Mouse (Mus musculus): ENCODE measurements around the gene Vav2. TPM values are rescaled to one million over a fixed set of nuclear protein-coding genes. Genes with fewer than 3 reads are reported as not detected.
A peak's percentile ranks its signal among the peaks of the same experiment; 100 is the strongest.

The Vav2 gene
- 5.9 and 8.0 TPM in 2 replicates for total RNA-seq (2015)
- total RNA-seq (2017): 11.0 and 11.5 TPM in 2 replicates

DNA sequence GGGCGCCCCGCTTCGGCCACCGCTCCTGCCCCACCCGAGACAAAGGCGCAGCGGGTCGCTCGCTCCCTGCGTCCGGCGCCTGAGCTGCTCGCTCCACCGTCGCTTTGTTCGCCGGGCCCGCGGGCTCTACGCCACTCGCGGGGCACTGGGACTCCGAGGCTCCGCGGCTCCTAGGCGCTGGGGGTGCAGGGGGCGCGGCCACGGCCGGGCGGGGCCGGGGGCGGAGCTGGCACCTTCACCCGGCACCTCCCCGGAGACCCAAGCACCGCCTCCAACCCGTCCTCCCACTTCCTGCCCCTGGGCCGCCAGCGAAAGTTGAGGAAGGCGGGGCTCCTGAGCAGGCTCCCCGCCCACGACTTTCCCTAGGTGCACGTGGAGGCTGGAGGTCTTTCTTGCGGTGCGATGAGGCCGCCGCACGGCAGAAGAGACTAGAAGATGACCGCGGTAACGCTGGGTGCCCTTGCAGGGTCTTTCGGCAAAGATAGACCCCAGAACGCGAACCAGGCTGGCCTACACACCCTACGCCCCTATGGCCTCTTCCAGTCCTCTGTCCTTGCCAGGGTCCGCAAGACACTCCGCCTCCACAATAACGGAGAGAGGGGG is at the start of gene Vav2:
Gene Vav2 (minus strand): TSS at position 179 of the 603 bp plus-strand sequence.
- peak; percentile 97 for ATAC-seq (ENCODE audit: poor library complexity, severe bottlenecking)

- peak; percentile 91 for ATAC-seq (ENCODE audit: poor library complexity, severe bottlenecking)
Observed at GRCm38 (mm10) chr2:27475495-27476302, 48.9 kb upstream of the Vav2 start.

DNA sequence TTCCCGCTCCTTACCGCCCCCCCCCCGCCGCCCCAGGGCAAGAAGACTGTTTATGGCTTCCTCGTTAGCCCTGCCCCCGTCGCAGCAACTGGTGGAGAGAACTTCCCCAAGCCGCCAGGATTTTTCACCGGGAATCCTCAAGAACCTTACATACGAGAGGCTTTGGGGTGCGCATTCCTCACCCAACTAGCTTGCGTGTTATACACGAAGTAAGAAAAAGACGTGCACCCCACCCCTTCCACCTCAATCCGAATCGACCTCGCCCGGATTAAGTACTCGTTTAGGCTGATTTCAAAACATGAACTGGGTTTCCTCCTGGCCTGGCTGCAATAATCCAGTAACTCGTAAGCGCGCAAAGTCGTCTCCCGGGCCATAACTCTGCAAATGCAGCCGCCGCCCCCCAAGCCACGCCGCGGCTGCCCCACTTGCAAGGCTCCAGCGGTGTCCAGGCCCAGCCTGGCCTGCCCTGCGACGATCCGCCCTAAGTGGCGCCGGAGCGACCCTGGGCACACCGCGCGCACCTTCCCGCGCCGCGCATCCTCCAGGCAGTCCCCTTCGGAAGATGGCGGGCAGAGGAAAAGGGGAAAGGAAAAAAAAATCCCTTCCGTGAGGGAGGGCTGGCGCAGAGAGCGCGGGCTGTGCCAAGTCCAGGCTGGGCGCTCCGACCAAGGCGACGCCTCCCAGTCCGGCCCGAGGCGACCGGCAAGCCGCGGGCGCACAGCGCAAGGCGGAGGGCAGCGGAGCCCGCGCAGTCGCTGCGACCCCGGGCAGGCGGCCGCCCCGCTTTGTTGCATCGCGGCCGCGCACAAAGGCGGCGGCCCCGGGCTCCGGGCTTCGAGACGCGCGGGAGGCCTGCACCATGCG is 48.0 kb upstream of the Vav2 start:
- ATAC-seq (ENCODE audit: poor library complexity, severe bottlenecking): no peak

- no peak for ATAC-seq (ENCODE audit: poor library complexity, severe bottlenecking)
Observed at GRCm38 (mm10) chr2:27473911-27474310, 47.1 kb upstream of the Vav2 start.

DNA sequence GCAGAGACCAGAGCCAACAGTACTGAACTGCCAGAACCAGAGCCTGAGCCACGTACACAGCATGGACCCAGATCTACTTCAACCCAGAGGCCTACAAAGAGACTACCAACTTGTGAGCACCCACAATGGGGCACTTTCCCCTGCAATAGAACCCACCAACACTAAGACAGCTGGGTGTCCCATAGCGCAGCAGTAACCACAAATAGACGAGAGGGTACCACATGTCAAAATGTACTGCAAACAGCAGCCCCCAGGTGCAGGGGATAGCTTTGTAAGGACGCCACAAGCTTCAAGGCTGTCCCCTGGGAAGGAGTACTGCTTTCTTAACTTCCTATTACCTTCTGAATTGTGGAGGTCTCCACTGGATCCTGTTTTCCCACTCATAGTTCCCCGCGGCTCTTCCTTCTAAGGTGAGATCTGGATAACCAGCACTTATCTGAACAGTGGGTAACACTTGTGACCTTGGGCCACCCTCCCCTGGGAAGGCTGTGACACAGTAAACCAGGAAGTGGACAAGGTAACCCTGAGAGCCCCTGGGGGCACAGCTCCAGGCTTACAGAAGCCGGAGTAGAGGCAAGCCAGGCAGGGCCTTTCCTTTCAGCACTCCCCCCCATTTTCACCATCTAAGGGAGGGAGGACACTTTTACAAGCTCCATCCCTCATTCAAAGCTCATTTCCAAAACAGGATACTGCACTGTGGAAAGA is 46.4 kb upstream of the Vav2 start:
- ATAC-seq (ENCODE audit: poor library complexity, severe bottlenecking): no peak

GRCm38 (mm10) chr2:27471170-27471584 is 44.3 kb upstream of the Vav2 start:
- no peak for ATAC-seq (ENCODE audit: poor library complexity, severe bottlenecking)

GRCm38 (mm10) chr2:27470535-27470934 is 43.7 kb upstream of the Vav2 start:
- no peak for ATAC-seq (ENCODE audit: poor library complexity, severe bottlenecking)

- ATAC-seq (ENCODE audit: poor library complexity, severe bottlenecking): no peak
Observed at GRCm38 (mm10) chr2:27469991-27470355, 43.1 kb upstream of the Vav2 start.

DNA sequence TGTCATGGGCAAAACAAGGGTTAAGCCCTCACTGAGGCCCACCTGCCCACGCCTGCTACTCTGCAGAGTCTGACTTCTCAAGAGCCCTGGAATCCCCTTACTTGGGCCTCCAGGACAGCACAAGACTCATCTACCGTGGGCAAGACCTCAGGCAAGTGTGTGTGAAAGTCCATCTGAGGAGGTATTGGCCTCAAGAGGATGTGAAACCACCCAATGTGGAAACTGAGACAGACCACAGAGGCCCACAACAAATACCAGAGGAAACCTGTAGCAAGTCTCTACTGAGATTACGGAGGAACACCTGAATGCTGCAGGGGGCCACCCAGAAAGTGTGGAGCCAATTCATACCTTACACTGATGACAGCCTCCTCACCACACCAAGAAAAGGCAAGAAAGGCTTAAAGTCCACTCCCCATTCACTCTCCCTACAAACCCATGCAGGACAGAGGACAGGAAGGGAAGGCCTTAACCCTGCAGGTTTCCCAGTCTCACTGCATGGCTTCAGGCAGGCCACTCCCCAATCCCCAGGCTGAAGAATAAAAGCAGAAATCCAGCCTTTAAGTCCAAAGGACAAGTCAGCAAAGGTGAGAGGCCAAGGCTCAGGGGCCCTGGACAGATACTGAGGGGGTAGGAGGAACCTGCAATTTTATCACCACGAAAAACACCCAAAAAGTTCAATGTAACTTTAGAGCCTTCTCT is 42.6 kb upstream of the Vav2 start:
- peak; percentile 66 for ATAC-seq (ENCODE audit: poor library complexity, severe bottlenecking)

DNA sequence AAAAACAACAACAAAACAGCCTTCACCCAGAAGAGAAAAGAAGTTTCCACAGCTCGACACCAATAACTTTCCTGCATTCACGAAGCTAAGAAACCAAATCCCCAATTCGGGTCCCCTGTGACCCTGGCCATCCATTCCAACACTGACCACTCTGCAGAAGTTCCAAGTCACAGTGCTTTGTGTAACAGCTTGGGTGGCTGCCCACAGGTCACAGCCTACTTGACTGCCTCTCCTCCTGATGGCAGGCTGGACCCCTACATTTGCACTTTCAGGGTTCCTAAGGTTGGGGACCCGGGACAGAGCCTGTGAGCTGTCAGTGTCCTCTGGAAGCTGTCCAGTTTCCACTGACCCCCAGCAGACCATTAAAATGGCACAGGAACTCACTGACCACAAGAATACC is 36.1 kb upstream of the Vav2 start:
- no peak for ATAC-seq (ENCODE audit: poor library complexity, severe bottlenecking)

- ATAC-seq (ENCODE audit: poor library complexity, severe bottlenecking): no peak
Observed at GRCm38 (mm10) chr2:27461881-27462660, 35.2 kb upstream of the Vav2 start.

- no peak for ATAC-seq (ENCODE audit: poor library complexity, severe bottlenecking)
Observed at GRCm38 (mm10) chr2:27460651-27461050, 33.8 kb upstream of the Vav2 start.

- ATAC-seq (ENCODE audit: poor library complexity, severe bottlenecking): no peak
Observed at GRCm38 (mm10) chr2:27460163-27460562, 33.3 kb upstream of the Vav2 start.

DNA sequence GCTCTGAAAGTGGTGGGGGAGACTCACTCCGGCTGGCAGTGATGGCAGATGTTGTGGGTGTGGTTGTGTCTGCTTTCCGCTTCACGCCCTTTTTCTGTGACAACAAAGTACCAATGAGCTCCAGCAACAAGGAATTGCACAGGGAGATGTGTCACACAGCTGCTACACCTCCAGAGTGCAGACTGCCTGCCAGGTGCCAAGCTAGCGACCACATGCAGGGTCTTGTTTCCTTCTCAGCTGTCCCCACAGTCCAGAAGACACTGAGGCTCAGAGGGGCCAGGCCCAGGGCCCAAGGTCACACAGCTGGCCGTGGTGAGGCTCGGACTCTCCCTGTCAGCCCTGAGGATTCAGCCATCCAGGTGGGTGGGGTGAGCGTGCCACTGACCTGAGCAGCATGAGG is 32.9 kb upstream of the Vav2 start:
- ATAC-seq (ENCODE audit: poor library complexity, severe bottlenecking): no peak

DNA sequence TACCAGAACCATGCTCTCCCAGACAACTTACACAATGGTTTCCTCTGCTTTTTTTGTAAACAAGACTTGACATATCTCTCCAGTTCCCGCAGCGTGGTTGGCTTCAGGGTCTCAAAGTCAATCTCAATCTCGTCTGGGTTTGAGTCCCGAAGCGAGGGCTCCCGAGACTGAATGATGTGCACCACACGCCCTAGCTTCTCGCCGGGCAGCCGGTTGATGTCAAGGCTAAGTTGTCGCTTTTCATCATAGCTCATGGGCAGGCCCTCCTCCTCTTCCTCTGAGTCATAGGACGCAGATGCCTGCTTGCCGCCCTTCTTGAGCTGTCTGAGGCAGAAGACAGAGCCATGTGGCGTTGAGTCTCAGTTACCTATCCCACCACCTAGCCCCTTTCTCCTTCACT is 23.4 kb upstream of the Vav2 start:
- no peak for ATAC-seq (ENCODE audit: poor library complexity, severe bottlenecking)

DNA sequence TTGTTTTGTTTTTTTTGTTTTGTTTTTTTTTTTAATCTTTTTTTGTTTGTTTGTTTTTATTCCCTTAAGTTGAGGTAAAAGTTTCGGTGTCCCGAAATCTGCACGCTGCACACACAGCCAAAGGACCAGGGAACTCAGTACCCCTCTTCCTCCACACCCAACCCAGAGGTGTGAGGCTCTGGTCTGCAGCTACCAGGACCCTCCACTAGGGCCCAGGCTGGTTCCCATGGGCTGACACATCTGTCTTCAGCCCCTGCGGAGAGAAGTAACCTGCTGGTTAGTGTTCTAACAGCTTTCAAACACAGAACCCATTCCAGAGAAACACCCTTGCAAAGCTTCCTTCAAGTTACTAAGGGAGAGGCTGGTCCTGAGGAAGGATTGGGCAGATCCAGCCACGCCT is 20.9 kb upstream of the Vav2 start:
- no peak for ATAC-seq (ENCODE audit: poor library complexity, severe bottlenecking)

DNA sequence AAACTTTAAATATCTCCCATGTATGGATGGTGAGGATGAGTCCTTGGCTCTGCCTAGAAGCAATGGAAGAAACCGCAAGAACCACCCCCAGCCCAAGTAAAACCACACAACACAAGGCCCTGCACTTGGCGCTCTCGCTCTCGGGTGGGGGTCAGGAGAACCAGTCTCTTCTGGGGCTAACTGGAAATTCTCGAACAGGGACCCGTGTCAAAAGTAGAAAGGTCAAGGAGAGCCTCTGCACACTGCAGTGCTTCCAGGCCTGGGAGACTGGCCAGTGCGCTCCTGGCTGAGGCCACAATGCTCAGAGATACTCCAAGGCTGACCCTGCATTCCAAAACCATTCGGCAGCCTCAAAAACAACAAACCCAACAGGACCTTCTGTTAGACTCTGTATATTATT is 20.0 kb upstream of the Vav2 start:
- ATAC-seq (ENCODE audit: poor library complexity, severe bottlenecking): no peak

- ATAC-seq (ENCODE audit: poor library complexity, severe bottlenecking): no peak
Observed at GRCm38 (mm10) chr2:27445910-27446309, 19.1 kb upstream of the Vav2 start.

DNA sequence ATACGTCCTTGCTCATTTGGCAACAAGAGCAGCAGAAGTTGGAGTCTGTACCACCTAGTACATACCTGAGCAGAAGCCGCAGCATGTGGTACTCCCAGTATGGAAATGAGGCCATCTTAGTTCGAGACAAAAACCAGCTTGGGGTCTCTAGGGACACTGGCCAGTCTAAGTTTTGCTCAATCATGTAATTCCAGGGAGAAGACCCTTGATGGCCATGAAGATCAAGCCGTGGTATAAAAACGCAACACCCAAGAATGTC is 16.5 kb upstream of the Vav2 start:
- no peak for ATAC-seq (ENCODE audit: poor library complexity, severe bottlenecking)
